Mouse (Mus musculus) layer of hippocampus, postnatal 10 days (tissue): Measurements from ENCODE around the gene Drd3. TPM values are rescaled to one million over a fixed set of nuclear protein-coding genes. Genes with fewer than 3 reads are reported as not detected.
A peak's percentile ranks its signal among the peaks of the same experiment; 100 is the strongest.

ENCODE experiments used
- DNase-seq, 2 experiments: peaks; one replicate each; pipeline ENCODE4 v3.0.0; 2021; ENCODE audit warnings: low spot score in 2 of 2
- long read RNA-seq: library from polyadenylated mRNA; stranded (forward); transcript quantifications from one replicate; pipeline ENCODE4 v2.0.0, GENCODE M21; 2023
- total RNA-seq, 2 experiments: library from RNA; stranded (reverse); gene quantifications; 2 replicates each; pipeline ENCODE4 v1.2.3; 2021

Gene Drd3
- under 1 TPM; 0.41 to 0.54 TPM for total RNA-seq
- long read RNA-seq, result 0 reads

DNA sequence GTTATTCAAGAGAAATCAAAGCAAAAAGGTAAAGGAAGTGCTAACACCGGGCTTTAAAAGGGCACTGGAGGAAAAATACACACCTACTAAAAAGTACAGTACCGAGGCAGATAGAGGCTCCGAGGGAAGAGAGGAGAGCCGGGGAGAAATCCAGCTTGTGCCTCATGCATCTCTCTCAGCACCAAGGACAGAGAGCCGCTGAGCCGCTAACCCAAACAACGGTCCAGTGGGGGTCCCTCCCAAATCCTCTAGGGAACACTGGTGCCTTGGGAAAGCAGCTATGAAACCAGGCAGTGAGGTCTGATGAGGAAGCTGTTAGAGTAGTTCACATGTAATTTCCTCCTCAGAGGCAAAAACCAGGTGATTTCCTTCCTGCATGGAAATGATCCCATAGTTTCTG lies at the start of gene Drd3:
Gene Drd3 (plus strand): TSS at position 276 of the 400 bp plus-strand sequence.
- no peak for DNase-seq

GRCm38 (mm10) chr16:43708335-43709061 lies 45.3 kb upstream of the Drd3 start:
- DNase-seq, result no peak

DNA sequence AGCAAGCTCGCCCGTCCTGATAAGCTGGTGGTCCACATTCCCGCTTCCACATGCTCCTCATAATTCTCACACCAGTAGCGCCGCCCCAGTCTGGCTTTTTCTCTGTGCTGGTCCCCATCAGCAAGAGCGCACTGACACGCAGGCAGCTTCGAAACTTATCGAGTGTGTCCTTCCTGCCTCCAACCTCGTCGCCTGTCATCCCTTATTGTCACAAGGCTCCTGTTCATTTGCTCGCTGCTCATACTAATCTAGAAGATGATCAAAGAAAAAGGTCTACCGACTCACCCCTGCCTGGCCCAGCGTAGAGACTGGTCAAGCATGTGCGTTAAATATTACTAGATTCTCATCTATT lies 44.8 kb upstream of the Drd3 start:
- peak; percentile 37 to 53 for DNase-seq

DNA sequence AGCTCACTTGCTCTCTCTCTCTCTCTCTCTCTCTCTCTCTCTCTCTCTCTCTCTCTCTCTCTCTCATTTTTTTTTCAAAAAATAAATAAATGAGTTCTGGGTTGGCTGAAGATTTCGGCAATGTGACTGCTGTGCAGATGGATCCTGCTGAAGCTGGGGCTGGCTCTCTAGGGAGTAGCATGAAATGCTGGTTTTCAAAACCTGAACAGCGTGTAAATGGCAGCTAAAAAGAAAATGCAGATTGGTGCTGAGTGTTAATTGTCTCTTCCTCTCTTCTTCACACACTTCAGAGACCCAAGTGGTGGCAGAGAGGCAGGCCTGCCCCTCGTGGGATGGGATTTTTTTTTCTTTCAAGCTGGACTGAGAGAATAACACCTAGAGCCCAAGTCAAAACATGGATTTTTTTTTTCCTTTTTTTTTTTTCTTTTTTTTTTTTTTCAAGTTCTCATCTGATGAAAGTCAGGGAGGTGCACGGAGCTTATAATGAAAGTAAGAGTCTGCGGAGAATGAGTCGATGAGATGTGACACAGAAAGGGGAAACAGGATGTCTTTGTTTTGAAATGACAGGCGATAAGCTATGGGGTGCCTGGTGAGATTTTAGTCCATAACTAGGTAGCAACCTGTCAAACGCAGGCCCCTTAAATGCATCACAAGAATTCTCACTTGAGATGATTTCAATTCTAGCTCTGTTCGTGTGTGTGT lies 44.2 kb upstream of the Drd3 start:
- DNase-seq, result peak in 1 of 2 experiments; percentile 35

DNA sequence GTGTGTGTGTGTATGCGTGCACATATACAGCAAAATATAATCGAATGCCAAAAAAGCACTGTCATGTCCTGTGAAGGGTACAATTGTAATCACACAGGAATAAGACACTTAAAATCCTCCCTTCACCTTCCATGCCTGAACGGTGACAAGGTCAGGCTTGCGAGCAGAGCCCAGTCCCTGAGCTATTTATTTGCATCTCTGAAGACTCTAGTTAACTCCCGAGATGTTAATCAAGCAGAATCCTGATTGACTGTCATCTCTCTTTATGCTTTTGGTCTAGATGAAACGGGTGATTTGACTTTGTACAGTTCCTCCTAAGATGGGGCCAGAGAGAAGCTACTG lies 43.7 kb upstream of the Drd3 start:
- no peak for DNase-seq

DNA sequence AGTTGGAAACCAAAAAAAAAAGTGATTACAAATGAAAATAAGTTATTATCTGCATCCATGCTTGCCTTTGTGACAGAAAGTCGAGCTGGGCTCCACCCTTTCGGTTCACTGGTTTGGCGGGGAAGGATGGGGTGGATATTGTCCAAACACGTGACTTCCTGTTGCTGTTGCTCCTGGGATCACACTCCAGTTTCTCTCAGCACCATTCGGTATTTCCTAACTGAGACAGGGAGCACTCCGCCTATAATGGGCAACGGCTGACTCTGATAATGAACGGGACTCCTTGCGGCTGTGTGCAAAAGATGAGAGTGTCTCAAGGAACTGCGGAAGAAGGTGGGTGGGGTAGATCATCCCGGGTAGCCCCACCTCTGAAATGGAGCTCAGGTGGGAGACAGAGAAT lies 43.2 kb upstream of the Drd3 start:
- peak; percentile 43 to 52 for DNase-seq

- DNase-seq, result no peak
Observed at GRCm38 (mm10) chr16:43711361-43711760, 42.5 kb upstream of the Drd3 start.

DNA sequence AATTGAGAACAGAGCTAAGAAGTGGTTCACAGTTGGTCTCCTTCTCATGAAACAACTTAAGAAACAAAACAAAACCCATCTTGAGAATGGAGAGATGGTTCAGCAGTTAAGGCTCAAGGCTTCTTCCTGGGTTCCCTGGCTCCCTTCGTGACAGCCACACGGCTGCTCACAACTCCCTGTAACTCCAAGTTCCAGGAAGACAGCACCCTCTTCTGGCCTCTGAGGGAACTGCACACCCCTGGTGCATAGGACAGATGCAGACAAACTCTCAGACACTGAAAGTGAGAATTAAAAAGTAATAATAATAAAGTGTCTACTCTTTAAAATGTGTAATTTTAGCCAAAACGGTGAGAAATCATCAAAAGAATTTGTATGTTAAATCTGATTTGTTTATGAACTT lies 29.4 kb upstream of the Drd3 start:
- no peak for DNase-seq

GRCm38 (mm10) chr16:43729506-43730221 lies 24.2 kb upstream of the Drd3 start:
- no peak for DNase-seq

DNA sequence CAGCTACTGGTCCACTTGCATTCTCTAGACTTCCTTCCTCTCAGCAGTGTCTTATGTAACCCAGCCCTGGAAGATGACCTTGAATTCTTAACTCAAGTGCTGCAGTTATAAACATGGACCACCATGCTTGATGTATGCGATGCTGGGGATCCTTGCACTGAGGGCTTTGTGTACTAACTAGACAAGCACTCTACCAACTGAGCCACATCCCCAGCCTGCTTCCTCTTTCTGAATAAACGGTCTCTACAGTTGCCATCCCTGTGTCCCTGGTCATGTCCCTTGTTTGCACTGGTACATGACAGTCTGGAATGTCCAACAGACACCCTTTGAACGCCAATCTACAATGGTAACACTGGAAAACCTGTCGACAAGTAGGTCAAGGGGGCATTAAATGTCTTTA lies 23.5 kb upstream of the Drd3 start:
- no peak for DNase-seq

DNA sequence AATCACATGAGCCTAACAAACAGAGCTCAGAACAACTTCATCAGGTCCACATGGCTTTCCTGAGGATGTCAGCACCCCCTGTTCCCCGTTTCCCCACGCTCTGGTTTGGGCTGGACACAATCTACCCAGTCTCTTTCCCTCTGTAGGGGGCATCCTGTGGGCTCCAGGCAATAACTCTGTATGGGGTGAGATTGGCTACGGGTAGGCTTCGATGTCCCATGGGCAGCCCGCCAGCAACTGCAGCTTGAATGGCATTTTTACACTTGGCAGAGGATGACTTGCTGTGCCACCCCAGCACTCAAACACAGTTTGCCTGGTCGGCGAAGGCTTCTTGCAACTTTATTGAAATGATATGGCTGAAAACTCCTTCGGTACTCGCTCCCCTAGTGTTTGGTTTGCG lies 21.3 kb upstream of the Drd3 start:
- peak in 1 of 2 experiments; percentile 29 for DNase-seq

DNA sequence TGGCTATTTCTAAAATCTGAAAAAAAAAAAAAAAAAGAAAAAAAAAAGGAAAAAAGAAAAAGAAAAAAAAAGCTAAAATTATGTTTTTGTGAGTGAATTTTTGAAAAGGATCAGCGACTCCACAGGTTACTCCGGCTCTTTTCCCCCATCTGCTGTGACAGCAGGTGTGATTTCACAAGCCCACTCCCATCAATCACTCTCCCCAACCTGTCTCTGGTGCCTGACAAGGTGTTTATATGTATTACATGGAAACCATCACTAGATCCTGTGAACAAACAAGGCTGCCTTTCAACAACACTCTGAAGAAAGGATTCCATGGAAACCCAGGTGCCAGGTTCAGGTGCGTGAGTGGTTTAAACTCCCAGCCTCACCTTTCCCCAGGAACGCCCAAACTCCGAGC lies 20.9 kb upstream of the Drd3 start:
- no peak for DNase-seq

DNA sequence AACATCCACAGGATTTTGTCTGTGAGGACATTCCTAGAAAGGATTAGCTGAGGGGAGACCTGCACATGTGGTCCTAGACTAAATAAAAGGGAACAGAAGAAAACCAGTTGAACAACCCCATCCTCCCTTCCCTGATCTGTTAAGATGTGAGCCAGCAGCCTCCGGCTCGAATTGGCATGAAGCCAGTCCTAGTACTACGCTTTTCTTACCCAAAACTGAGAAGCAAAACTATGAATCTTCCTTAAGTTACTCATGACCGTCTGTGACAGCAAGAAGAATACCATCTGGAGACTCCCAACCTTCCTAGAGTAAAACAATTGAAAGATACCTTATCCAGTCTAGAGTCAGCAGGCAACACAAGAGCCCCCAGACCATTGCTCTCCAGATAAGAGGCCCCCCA lies 15.9 kb upstream of the Drd3 start:
- DNase-seq, result no peak

- no peak for DNase-seq
Observed at GRCm38 (mm10) chr16:43740936-43741335, 12.9 kb upstream of the Drd3 start.

- no peak for DNase-seq
Observed at GRCm38 (mm10) chr16:43748424-43748823, 5.4 kb upstream of the Drd3 start.

GRCm38 (mm10) chr16:43752900-43753299 lies 926 bp upstream of the Drd3 start:
- no peak for DNase-seq

GRCm38 (mm10) chr16:43772358-43772757 lies 18.5 kb downstream of the Drd3 start:
- DNase-seq, result no peak

DNA sequence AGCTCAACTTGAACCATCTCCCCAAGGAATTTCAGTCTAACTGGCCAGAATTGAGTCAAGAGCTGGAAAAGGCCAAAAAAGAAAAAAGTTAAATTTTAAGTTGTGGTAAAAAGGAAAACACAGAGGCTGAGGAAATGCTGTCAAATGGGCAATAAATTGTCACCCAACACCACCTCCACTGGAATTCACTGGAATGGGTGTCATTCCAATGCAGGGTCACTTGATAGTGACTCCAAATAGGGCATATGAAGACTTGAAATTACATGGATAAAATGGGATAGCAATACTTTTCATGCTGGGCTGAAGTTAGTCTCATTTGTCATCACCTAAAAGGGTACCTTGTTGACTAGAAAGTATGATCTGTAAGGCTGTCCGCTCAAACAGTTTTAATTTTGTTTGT lies 18.9 kb downstream of the Drd3 start:
- DNase-seq, result no peak

DNA sequence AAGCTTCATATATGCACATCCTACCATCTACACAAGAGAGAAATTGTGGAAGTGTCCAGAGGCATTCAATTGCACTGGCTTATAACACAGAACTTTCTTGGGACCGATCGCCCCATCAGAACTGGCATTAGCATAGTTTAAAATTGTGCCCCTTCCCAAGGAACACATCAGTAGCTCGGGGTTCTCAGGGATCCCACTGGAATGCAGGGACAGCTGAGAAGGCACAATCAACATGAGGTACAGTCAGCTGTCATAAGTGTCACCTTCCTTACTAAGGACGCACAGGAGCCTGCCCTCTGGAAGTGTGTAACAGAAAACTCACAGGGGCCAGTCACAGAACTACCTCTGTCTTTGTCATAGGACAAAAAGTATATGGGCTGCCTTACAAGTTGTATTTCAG lies 19.7 kb downstream of the Drd3 start:
- no peak for DNase-seq

- no peak for DNase-seq
Observed at GRCm38 (mm10) chr16:43776886-43777285, 23.1 kb downstream of the Drd3 start.

DNA sequence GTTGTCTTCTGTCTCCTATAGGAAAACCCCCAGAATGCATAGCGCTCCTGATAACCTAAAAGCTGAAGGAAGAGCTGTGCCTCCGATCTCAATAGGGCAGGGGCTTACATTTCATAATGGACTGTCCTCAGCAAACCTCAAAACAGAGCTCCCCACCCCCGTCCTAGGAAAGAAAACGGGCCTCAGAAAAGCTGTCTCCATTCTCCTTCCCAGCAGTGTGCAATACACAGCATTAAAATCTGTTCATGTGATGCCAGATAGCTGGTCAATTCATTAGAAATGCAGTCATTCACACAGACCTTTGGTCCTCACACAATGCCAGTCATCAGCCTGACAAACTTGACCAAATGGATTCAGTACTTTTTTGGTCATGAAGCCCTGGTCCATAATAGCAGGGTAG lies 45.7 kb downstream of the Drd3 start:
- DNase-seq, result no peak

- DNase-seq, result no peak
Observed at GRCm38 (mm10) chr16:43800119-43800721, 46.4 kb downstream of the Drd3 start.
